Mouse (Mus musculus) limb, embryonic 11.5 days (tissue): ENCODE measurements around the gene Spi1. TPM values are rescaled to one million over a fixed set of nuclear protein-coding genes. Genes with fewer than 3 reads are reported as not detected.

Experiments used
- ATAC-seq: fragments of 200-750 bp; cut with Nextera tagmentation; 2 replicates; pipeline ENCODE4 v1.8.0; 2017; ENCODE audit warnings: low read depth; ENCODE audit not compliant: insufficient number of reproducible peaks, low FRiP score, low TSS enrichment
- DNase-seq: peaks from one replicate; pipeline ENCODE4 v3.0.0-alpha.2; 2015; ENCODE audit warnings: low spot score
- H3K27ac ChIP-seq: fragments of 300-500 bp; sonication (generic); replicated peaks from 2 replicates; pipeline ENCODE4 v1.5.1; 2014; ENCODE audit warnings: low read depth, mild to moderate bottlenecking, low read length
- H3K27me3 ChIP-seq: fragments of 300-500 bp; sonication (generic); 2 replicates; pipeline ENCODE4 v1.6.1; 2014; ENCODE audit warnings: mild to moderate bottlenecking, low read length, mixed read lengths; ENCODE audit not compliant: control insufficient read depth, insufficient read depth
- H3K36me3 ChIP-seq: fragments of 300-500 bp; sonication (generic); 2 replicates; pipeline ENCODE4 v1.6.1; 2014; ENCODE audit warnings: mild to moderate bottlenecking, low read length, moderate library complexity, mixed read lengths; ENCODE audit not compliant: control insufficient read depth, insufficient read depth
- H3K4me1 ChIP-seq: fragments of 300-500 bp; sonication (generic); 2 replicates; pipeline ENCODE4 v1.6.1; 2014; ENCODE audit warnings: low read length, mixed read lengths; ENCODE audit not compliant: control insufficient read depth, insufficient read depth
- H3K4me2 ChIP-seq: fragments of 300-500 bp; sonication (generic); 2 replicates; pipeline ENCODE4 v1.6.1; 2014; ENCODE audit warnings: low read depth, mild to moderate bottlenecking, moderate library complexity; ENCODE audit not compliant: severe bottlenecking
- H3K4me3 ChIP-seq: fragments of 300-500 bp; sonication (generic); 2 replicates; pipeline ENCODE4 v1.5.1; 2014; ENCODE audit warnings: low read depth, low read length
- H3K9ac ChIP-seq: fragments of 300-500 bp; sonication (generic); 2 replicates; pipeline ENCODE4 v1.6.1; 2014; ENCODE audit warnings: mild to moderate bottlenecking, low read length
- H3K9me3 ChIP-seq: fragments of 300-500 bp; sonication (generic); 2 replicates; pipeline ENCODE4 v1.6.1; 2016; ENCODE audit warnings: low read length; ENCODE audit not compliant: control insufficient read depth
- WGBS: fragments of 180-500 bp; shearing (Covaris S2); extraction: QIAGEN DNeasy Blood & Tissue Kit; methylation state at CpG from one replicate; pipeline ENCODE4 v1.1.7; 2014; 5-methylcytosine and 5-hydroxymethylcytosine counted together
- polyA plus RNA-seq: library from polyadenylated mRNA; unstranded; fragments of >200 nt; fragmentation: Nextera tagmentation; extraction: Ambion mirVana; gene quantifications from 2 replicates; pipeline ENCODE4 v1.2.1, GENCODE M21; 2014

Spi1 gene
- polyA plus RNA-seq, 1 experiment from 2014 or later = 1.9 TPM

DNA sequence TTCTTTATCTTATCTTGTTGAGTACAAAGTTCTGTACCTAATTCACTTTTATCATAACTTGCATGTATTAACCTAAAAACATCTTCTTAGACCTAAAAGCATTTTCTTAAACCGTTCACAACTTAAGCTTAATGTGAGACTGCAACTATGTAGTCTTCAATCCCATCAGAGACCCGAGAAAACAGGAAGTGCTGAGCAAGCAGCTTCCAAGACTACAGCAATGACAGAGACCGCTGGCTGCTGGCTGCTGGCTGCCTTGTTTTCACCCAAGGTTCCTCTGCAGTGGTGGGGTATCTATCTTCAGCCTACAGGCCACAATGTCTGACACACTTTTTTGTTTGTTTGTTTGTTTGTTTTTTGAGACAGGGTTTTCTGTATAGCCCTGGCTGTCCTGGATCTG, 30.3 kb upstream of the Spi1 start:
- Histone ChIP-seq H3K4me3 (no peak overlapping the region), H3K9ac (no peak overlapping the region), H3K9me3 (no peaks in the 10 kb centered on the region), H3K4me2 (no peak overlapping the region), H3K36me3 (peaks cover 17% of the 10 kb centered on the region), H3K27me3 (no peaks in the 10 kb centered on the region), H3K4me1 (peaks cover 9% of the 10 kb centered on the region), H3K27ac (no peak overlapping the region)
- ATAC-seq (no peak), DNase-seq (no peak)
- WGBS = 81% methylated on average over 3 of the region's 3 CpGs

DNA sequence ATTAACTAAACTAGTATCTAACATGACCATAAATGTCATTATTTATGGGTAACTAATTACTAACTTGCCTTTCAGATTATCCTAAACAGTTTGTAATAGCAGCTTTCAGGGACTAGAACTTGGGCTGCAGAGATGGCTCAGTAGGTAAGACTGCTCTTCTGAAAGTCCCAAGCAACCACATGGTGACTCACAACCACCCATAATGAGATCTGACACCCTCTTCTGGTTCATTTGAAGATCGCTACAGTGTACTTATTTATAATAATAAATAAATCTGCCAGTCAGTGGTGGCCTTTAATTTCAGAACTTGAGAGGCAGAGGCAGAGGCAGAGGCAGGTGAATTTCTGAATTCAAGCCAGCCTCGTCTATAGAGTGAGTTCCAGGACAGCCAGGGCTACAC, 29.4 kb upstream of the Spi1 start:
- Histone ChIP-seq H3K36me3 (peaks cover 22% of the 10 kb centered on the region), H3K9me3 (no peaks in the 10 kb centered on the region), H3K4me1 (peaks cover 6% of the 10 kb centered on the region), H3K27ac (no peak overlapping the region), H3K9ac (no peak overlapping the region), H3K27me3 (no peaks in the 10 kb centered on the region), H3K4me3 (no peak overlapping the region), H3K4me2 (no peak overlapping the region)
- WGBS = 72% methylated on average over 2 of the region's 2 CpGs
- DNase-seq = no peak
- no peak for ATAC-seq

DNA sequence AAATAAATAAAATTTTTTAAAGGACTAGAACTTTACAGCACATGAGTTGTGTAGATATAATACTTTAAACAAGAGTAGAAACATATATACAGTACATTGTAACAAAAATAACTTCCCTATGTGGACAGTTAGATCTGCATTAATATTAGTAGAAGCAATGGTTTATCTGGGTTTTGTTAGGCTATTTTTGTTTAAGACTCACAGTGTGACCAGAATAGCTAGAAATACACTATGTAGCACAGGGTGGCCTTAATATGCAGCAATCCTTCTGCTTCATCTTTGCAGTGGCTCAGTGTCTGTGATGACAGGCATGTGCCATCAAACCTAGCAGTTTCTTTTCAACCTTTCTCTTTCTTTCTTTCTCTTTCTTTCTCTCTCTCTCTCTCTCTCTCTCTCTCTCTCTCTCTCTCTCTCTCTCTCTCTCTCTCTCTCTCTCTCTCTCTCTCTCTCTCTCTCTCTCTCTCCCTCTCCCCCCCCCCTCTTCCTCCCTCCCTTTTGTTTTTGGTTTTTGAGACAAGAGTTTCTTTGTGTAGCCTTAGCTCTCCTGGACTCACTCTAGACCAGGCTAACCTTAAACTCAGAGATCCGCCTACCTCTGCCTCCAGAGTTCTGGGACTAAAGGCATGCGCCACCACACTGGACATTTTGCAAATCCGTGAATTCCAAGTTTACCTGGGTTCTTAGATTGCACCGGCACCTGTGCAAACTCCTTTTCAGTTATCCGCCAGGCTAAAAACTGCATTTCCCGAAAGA, 28.8 kb upstream of the Spi1 start:
- DNase-seq (no peak), ATAC-seq (peak; percentile 67)
- Histone ChIP-seq H3K4me3 (peak overlapping the region; percentile 83), H3K36me3 (peaks cover 26% of the 10 kb centered on the region), H3K4me1 (peaks cover 6% of the 10 kb centered on the region), H3K27me3 (no peaks in the 10 kb centered on the region), H3K27ac (no peak overlapping the region; the same call in 1 of the 2 replicates), H3K9me3 (no peaks in the 10 kb centered on the region), H3K9ac (peak overlapping the region; percentile 94), H3K4me2 (peak overlapping the region; percentile 45)
- 0% methylated on average over 6 of the region's 6 CpGs for WGBS

DNA sequence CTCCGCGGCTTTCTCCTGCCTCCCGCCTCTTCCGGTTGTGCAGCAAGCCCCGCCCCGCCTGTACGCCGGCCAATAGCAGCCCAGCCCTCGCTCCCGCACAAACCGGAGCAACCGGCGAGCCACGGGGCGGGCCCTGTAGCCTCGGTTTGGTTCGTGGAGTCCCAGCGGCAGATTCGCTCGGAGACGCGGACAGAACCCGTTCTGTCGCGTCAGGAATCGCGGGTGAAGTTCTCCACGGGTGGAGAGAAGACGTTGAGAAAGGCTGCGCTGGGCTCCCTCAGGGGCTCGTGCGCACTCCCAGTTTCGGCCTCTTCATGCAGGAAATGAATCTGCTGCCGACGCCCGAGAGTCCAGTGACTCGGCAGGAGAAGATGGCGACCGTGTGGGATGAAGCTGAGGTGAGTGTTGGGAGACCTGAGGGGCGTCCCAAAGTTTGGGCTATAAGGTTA, 28.2 kb upstream of the Spi1 start, which contains the start of gene Psmc3:
Gene Psmc3, plus strand, starts transcription at position 76 of the 449 bp plus-strand sequence.
- peak; percentile 97 for ATAC-seq
- H3K4me2 ChIP-seq = peak within 1 kb of the TSS; percentile 94
- peak within 1 kb of the TSS; percentile 56; the same call in 1 of the 2 replicates for H3K27ac ChIP-seq
- DNase-seq = peak; percentile 95
- under 1% methylated on average over 40 of the region's 40 CpGs for WGBS
- H3K9ac ChIP-seq = peak within 1 kb of the TSS; percentile 94
- no peaks in the 10 kb centered on the region for H3K27me3 ChIP-seq
- peaks cover 6% of the 10 kb centered on the region for H3K4me1 ChIP-seq
- H3K9me3 ChIP-seq = no peaks in the 10 kb centered on the region
- H3K36me3 ChIP-seq = peaks cover 31% of the 10 kb centered on the region
- H3K4me3 ChIP-seq = peak within 1 kb of the TSS; percentile 83

DNA sequence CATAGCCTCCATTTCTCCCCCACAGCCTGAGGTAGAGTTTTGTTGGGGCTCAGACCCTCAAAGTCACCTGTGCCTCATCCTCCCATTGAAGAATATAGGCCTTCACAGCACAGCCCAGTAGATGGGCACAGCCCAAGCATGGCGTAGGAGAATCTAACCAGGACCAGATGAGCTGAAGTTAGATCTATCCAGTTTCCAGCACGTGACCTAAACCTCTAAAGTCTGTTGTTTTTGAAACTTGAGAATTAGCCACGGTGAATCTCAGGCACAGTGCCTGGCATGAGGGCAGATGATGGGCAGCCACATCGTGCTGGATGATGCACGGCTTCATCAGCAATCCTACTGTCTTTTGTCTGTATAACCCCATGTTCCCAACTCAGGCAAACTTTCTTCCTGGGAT, 23.8 kb upstream of the Spi1 start:
- Histone ChIP-seq H3K9ac (no peak overlapping the region), H3K27me3 (no peaks in the 10 kb centered on the region), H3K27ac (no peak overlapping the region), H3K9me3 (no peaks in the 10 kb centered on the region), H3K4me3 (no peak overlapping the region), H3K36me3 (peaks cover 54% of the 10 kb centered on the region), H3K4me1 (peaks cover 6% of the 10 kb centered on the region), H3K4me2 (no peak overlapping the region)
- DNase-seq = no peak
- ATAC-seq = no peak
- WGBS = 93% methylated on average over 5 of the region's 5 CpGs

DNA sequence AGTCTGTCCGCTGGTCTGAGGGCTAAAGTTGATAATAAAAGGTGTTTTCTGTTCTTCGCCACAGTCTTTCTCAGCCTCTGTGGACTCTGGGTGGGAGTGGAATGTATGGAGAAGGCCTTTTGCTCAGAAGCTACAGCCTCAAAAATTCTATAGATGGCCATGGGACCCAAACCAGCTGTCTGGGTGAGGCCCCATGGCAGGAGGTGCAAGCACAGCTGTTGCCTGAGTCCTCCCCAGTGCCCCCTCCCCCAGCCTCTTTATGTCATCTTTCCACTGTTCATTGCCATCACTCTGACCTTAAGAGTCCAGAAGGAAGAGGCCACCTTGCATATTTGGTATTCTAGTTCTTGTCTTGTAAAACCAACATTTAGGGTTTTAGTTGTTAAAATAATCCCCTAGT, 22.8 kb upstream of the Spi1 start:
- Histone ChIP-seq H3K27ac (no peak overlapping the region), H3K4me3 (no peak overlapping the region), H3K36me3 (peaks cover 61% of the 10 kb centered on the region), H3K4me1 (peaks cover 6% of the 10 kb centered on the region), H3K9ac (no peak overlapping the region), H3K4me2 (no peak overlapping the region), H3K9me3 (no peaks in the 10 kb centered on the region), H3K27me3 (no peaks in the 10 kb centered on the region)
- WGBS = 100% methylated on average over 2 of the region's 2 CpGs
- no peak for ATAC-seq
- DNase-seq = no peak

DNA sequence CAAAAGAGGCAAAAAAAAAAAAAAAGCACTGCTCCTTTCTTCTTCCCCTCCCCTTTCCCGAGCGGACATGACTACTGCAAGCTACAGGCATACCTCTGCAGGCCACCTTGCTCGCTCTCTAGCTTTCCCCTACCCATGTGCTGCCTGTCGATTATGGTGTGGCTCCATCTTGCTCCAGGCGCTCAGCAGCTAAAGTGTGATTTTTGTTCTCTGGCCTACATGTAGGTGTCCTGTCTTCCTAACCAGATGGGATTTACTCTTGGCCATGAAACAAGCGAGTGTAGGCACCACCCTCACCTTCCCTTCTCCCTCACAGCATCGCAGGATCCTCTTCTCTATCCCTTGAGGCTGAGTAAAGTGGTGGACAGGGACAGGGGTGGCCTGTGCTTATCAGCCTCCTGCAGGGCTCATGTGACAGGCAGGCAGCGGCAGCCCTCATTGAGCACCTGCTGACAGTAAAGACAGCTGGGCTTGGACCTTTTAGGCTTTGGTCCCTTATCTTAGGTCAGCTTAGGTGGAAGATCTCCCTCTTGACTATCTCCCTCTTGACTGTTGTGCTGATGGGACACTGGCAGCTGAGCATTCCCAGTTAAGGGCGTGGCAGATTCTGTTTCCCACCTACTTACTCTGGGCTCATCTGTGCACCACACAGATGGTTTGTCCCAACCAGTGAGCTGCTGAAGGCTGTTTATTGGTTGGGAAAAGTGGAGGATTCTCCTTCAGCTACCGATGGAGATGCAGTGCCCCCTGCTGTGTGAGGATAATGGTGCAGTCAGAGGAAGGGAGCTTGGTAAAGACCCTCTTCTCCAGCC, 21.4 kb upstream of the Spi1 start:
- H3K9me3 ChIP-seq = no peaks in the 10 kb centered on the region
- ATAC-seq = no peak
- H3K27ac ChIP-seq = no peak overlapping the region
- no peak overlapping the region for H3K9ac ChIP-seq
- H3K36me3 ChIP-seq = peaks cover 55% of the 10 kb centered on the region
- no peak overlapping the region for H3K4me2 ChIP-seq
- peak; percentile 67 for DNase-seq
- H3K4me1 ChIP-seq = no peaks in the 10 kb centered on the region
- H3K27me3 ChIP-seq = no peaks in the 10 kb centered on the region
- H3K4me3 ChIP-seq = no peak overlapping the region
- WGBS = 83% methylated on average over 10 of the region's 10 CpGs

DNA sequence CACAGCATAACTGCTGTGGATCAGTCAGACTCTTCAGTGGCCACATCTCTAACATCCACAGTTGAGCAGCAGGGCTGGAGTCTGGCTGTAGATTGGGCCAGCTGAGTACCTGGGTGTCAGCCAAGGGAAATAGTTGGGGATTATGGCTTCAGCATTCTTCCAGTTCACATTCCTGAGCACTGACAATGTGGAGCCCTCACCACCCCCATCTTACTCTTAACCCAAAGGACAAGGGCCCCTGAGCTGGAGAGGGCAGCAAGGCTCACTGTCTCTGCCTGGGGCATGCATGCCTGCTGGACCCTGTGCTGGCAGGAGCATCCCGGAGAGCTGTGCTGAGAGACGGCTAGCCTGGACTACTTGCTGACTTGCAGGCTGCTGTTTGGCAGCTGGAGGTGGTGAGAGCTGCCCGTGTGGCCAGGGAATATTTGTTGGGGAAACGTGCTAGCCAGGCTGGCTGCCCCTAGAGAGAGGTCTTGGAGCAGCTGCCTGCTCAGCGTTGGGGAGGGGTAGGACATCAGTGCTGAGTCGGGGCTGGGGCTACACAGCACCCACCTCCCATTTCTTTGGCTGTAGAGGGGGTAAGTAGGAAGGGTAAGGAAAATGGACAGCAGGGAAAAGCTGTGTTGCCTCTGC, 20.2 kb upstream of the Spi1 start:
- 95% methylated on average over 6 of the region's 6 CpGs for WGBS

More for the DNA sequence above, 20.2 kb upstream of the Spi1 start:
- no peak for ATAC-seq
- Histone ChIP-seq H3K4me2 (no peak overlapping the region), H3K4me3 (no peak overlapping the region), H3K9me3 (no peaks in the 10 kb centered on the region), H3K9ac (no peak overlapping the region), H3K4me1 (no peaks in the 10 kb centered on the region), H3K27ac (no peak overlapping the region), H3K27me3 (no peaks in the 10 kb centered on the region), H3K36me3 (peaks cover 49% of the 10 kb centered on the region)
- no peak for DNase-seq
